Mouse (Mus musculus): ENCODE measurements around the gene Pcnx2.

- no peak for TF ChIP-seq POLR2A (IDR thresholded peaks at IDR 0.05; ENCODE audit: low read depth, low read length)
- TF ChIP-seq NRF1 (IDR thresholded peaks at IDR 0.05; ENCODE audit: low read depth, low read length) = no peak
- TF ChIP-seq CTCF (conservative IDR thresholded peaks at IDR 0.05 in 1 of 2, IDR thresholded peaks at IDR 0.05 in 1 of 2; ENCODE audit: low read depth in 2 of 2, low read length in 2 of 2) = no peak
- no peak for TF ChIP-seq ETS1 (conservative IDR thresholded peaks at IDR 0.05; ENCODE audit: low read depth, low read length)
- no peak for TF ChIP-seq NELFE (IDR thresholded peaks at IDR 0.05; ENCODE audit: low read depth, low read length)
- no peak for TF ChIP-seq MYC (IDR thresholded peaks at IDR 0.05; ENCODE audit: low read depth, low read length)
- no peak for TF ChIP-seq ELF1 (IDR thresholded peaks at IDR 0.05; ENCODE audit: low read depth, low read length)
Measured at GRCm38 (mm10) chr8:125913206-125913605, 15.1 kb upstream of the Pcnx2 start.
